Mouse (Mus musculus): Measurements from ENCODE around the gene Ttc23. TPM values are rescaled to one million over a fixed set of nuclear protein-coding genes. Genes with fewer than 3 reads are reported as not detected.

Ttc23 gene
- polyA plus RNA-seq, 2 experiments: 3.0 to 3.7 TPM

DNA sequence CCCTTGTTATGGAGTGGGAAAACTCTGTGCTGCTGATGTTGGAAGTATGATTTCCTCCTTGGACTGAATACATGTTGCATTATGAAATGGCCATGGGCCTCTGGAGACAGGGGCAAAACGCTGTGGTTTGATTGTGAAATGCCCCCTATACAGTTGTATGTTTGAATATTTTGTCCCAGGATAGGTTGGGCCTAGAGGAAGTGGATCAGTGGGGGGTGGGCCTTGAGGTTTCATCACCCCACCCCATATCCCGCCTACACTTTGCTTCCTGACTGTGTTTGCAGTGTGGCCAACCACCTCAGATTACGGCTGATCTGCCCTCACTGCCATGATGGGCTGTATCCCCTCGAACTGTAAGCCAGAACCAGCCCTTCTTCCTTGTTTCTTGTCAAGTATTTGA lies 81.0 kb downstream of the Ttc23 start:
- no peak overlapping the region for H3K4me2 ChIP-seq (ENCODE audit: low read depth)
- 51% methylated on average over 4 of the region's 4 CpGs for WGBS (ENCODE audit: insufficient replicate concordance)
- TF ChIP-seq EP300 (IDR thresholded peaks at IDR 0.05; ENCODE audit: low read depth) (no peak), CTCF (IDR thresholded peaks at IDR 0.05; ENCODE audit: low read depth) (no peak)

DNA sequence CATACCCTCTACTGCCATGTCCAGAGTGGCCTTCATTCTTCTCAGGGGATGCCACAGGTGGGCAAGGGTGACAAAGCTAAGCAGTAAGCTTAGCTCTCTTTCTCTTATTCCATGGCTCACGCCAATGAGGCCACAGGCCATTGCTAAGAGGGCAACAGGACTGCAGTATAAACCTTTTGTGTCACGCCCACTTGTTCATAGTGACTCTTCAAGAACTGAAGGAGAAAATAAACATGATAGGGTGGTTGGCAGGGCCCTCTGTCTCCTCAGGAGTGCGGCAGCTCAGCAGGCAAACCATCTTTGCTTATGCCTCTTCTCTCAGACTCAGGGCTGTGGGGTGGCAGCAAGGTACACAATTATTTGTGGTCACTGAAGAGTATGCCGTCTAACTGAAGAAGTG lies 81.6 kb downstream of the Ttc23 start:
- no peak overlapping the region for H3K4me3 ChIP-seq (ENCODE audit: insufficient read depth in 1 of 2, low read depth in 2 of 2, low read length in 2 of 2)
- H3K27me3 ChIP-seq (ENCODE audit: control insufficient read depth, insufficient read depth, low read length): no peaks in the 10 kb centered on the region
- H3K36me3 ChIP-seq (replicated peaks; ENCODE audit: control insufficient read depth, insufficient read depth, low read depth): no peaks in the 10 kb centered on the region
- DNase-seq (ENCODE audit: low read depth in 3 of 3, low spot score in 3 of 3) (no peak), ATAC-seq (ENCODE audit: insufficient read depth) (no peak)
- H3K9ac ChIP-seq (replicated peaks): no peak overlapping the region
- no peaks in the 10 kb centered on the region for H3K9me3 ChIP-seq (ENCODE audit: control insufficient read depth, low read length)
- WGBS (ENCODE audit: insufficient replicate concordance): 66% methylated on average over 4 of the region's 4 CpGs
- no peak overlapping the region for H3K27ac ChIP-seq
- no peak for TF ChIP-seq EP300 (IDR thresholded peaks at IDR 0.05; ENCODE audit: low read depth)
- no peak for TF ChIP-seq CTCF (IDR thresholded peaks at IDR 0.05; ENCODE audit: low read depth)
- no peak overlapping the region for H3K4me2 ChIP-seq (ENCODE audit: low read depth)
- H3K4me1 ChIP-seq (replicated peaks; ENCODE audit: control insufficient read depth in 2 of 2, insufficient read depth in 2 of 2, low read length in 1 of 2): no peaks in the 10 kb centered on the region

More for the DNA sequence above, 81.0 kb downstream of the Ttc23 start:
- Histone ChIP-seq H3K4me1 (replicated peaks; ENCODE audit: control insufficient read depth in 2 of 2, insufficient read depth in 2 of 2, low read length in 1 of 2) (no peaks in the 10 kb centered on the region), H3K9me3 (ENCODE audit: control insufficient read depth, low read length) (no peaks in the 10 kb centered on the region), H3K27ac (no peak overlapping the region), H3K36me3 (replicated peaks; ENCODE audit: control insufficient read depth, insufficient read depth, low read depth) (no peaks in the 10 kb centered on the region), H3K27me3 (ENCODE audit: control insufficient read depth, insufficient read depth, low read length) (no peaks in the 10 kb centered on the region), H3K9ac (replicated peaks) (no peak overlapping the region), H3K4me3 (ENCODE audit: insufficient read depth in 1 of 2, low read depth in 2 of 2, low read length in 2 of 2) (no peak overlapping the region)
- ATAC-seq (ENCODE audit: insufficient read depth) (no peak), DNase-seq (ENCODE audit: low read depth in 3 of 3, low spot score in 3 of 3) (no peak)

DNA sequence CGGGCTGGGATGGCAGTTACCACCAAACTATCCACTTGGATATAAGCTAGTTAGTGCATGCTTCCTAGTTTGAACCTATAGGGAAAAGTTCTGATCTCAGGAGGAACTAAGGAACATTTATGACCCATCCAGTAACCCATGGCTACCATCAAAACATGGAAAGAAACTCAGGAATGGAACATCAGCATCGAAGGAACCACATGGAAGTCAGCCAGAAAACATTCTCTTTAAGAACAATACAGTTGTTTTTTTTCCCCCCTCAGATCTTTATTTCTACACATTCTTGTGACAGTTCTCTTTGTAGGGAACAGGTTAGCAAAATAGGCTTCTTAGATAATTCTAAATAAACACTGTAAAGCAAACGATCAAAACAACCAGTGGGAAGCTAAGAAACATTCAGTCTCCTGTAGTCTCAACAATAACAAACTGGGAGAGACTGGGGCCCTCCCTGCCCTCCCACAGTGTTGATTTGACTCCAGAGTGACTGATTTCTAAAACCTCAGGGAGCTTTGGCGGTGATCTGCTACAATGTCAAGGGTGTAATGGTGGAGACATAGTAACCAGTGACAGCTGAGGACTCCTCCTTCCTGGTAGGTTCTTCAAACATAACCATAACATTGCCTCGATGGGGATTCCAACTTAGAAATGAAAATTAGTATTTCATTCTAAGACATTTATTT lies 83.4 kb downstream of the Ttc23 start:
- no peak for DNase-seq (ENCODE audit: low read depth in 3 of 3, low spot score in 3 of 3)
- WGBS (ENCODE audit: insufficient replicate concordance): 56% methylated on average over 5 of the region's 5 CpGs
- H3K27ac ChIP-seq: no peak overlapping the region
- H3K4me2 ChIP-seq (ENCODE audit: low read depth): no peak overlapping the region
- no peaks in the 10 kb centered on the region for H3K9me3 ChIP-seq (ENCODE audit: control insufficient read depth, low read length)
- H3K4me1 ChIP-seq (replicated peaks; ENCODE audit: control insufficient read depth in 2 of 2, insufficient read depth in 2 of 2, low read length in 1 of 2): no peaks in the 10 kb centered on the region
- TF ChIP-seq EP300 (IDR thresholded peaks at IDR 0.05; ENCODE audit: low read depth): no peak
- TF ChIP-seq CTCF (IDR thresholded peaks at IDR 0.05; ENCODE audit: low read depth): no peak
- no peak overlapping the region for H3K4me3 ChIP-seq (ENCODE audit: insufficient read depth in 1 of 2, low read depth in 2 of 2, low read length in 2 of 2)
- no peaks in the 10 kb centered on the region for H3K27me3 ChIP-seq (ENCODE audit: control insufficient read depth, insufficient read depth, low read length)
- no peak overlapping the region for H3K9ac ChIP-seq (replicated peaks)
- H3K36me3 ChIP-seq (replicated peaks; ENCODE audit: control insufficient read depth, insufficient read depth, low read depth): no peaks in the 10 kb centered on the region
- no peak for ATAC-seq (ENCODE audit: insufficient read depth)

DNA sequence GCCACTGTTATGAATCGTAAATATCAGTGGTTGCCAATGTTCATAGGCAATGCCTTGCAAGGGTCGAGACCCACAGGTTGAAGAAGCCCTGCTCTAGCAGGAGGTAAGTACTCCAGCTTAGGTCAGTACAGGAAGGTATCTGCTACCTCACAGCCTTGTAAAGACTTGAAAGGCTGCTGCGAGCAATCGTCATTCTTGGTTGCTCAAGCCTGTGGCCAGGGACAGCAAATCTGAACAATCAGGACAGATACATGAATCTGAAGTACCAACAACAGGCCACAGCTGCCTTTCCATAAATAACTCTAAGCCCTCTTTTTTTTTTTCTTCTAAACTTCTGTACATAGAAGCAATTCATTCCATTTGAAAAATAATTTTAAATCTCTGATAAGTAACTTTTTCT lies 85.1 kb downstream of the Ttc23 start:
- Histone ChIP-seq H3K36me3 (replicated peaks; ENCODE audit: control insufficient read depth, insufficient read depth, low read depth) (no peaks in the 10 kb centered on the region), H3K9me3 (ENCODE audit: control insufficient read depth, low read length) (no peaks in the 10 kb centered on the region), H3K27me3 (ENCODE audit: control insufficient read depth, insufficient read depth, low read length) (no peaks in the 10 kb centered on the region), H3K4me2 (ENCODE audit: low read depth) (no peak overlapping the region), H3K4me3 (ENCODE audit: insufficient read depth in 1 of 2, low read depth in 2 of 2, low read length in 2 of 2) (no peak overlapping the region), H3K4me1 (replicated peaks; ENCODE audit: control insufficient read depth in 2 of 2, insufficient read depth in 2 of 2, low read length in 1 of 2) (no peaks in the 10 kb centered on the region), H3K27ac (no peak overlapping the region), H3K9ac (replicated peaks) (no peak overlapping the region)
- no peak for TF ChIP-seq CTCF (IDR thresholded peaks at IDR 0.05; ENCODE audit: low read depth)
- TF ChIP-seq EP300 (IDR thresholded peaks at IDR 0.05; ENCODE audit: low read depth): no peak
- DNase-seq (ENCODE audit: low read depth in 3 of 3, low spot score in 3 of 3): no peak
- ATAC-seq (ENCODE audit: insufficient read depth): no peak
- WGBS (ENCODE audit: insufficient replicate concordance): 60% methylated on average over 4 of the region's 4 CpGs

DNA sequence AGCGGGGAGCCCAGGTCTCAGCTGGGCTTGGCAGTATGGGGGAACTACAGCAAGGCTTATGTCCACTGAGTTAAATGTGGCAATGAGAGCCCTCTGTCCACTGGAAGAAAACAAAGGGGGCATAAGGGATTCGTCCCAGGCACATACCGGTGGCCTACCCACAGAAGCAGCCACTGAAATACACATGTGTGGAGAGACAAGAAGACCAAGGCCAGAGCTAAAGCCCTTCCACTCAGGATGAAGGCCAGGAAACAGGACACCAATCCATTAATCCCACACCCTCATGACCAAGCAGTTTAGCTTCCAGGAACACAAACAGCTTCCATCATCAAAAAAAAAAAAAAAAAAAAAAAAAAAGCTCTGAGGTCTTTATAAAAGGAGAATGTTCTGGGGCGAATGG lies 93.2 kb downstream of the Ttc23 start:
- no peak overlapping the region for H3K4me2 ChIP-seq (ENCODE audit: low read depth)
- H3K9me3 ChIP-seq (ENCODE audit: control insufficient read depth, low read length): no peaks in the 10 kb centered on the region
- no peak overlapping the region for H3K4me3 ChIP-seq (ENCODE audit: insufficient read depth in 1 of 2, low read depth in 2 of 2, low read length in 2 of 2)
- DNase-seq (ENCODE audit: low read depth in 3 of 3, low spot score in 3 of 3): no peak
- H3K27me3 ChIP-seq (ENCODE audit: control insufficient read depth, insufficient read depth, low read length): no peaks in the 10 kb centered on the region
- H3K27ac ChIP-seq: no peak overlapping the region
- no peak overlapping the region for H3K9ac ChIP-seq (replicated peaks)
- H3K4me1 ChIP-seq (replicated peaks; ENCODE audit: control insufficient read depth in 2 of 2, insufficient read depth in 2 of 2, low read length in 1 of 2): peaks cover 0 to 6% of the 10 kb centered on the region in 2 experiments; a peak in 2 of 4 replicates
- H3K36me3 ChIP-seq (replicated peaks; ENCODE audit: control insufficient read depth, insufficient read depth, low read depth): no peaks in the 10 kb centered on the region
- no peak for TF ChIP-seq EP300 (IDR thresholded peaks at IDR 0.05; ENCODE audit: low read depth)
- TF ChIP-seq CTCF (IDR thresholded peaks at IDR 0.05; ENCODE audit: low read depth): no peak
- no peak for ATAC-seq (ENCODE audit: insufficient read depth)
- WGBS (ENCODE audit: insufficient replicate concordance): 74% methylated on average over 4 of the region's 4 CpGs

Data from liver, embryonic 14.5 days (tissue).